Comparison of ENCODE assay signal across 8 mouse cellular contexts in genomic region chr10:34207503-34207850, GRCm38 (mm10). TPM values are rescaled to one million over a fixed set of nuclear protein-coding genes. Genes with fewer than 3 reads are reported as not detected.
A peak's percentile ranks its signal among the peaks of the same experiment; 100 is the strongest.
DNase-seq lines count a peak whose midpoint lies in the region; ATAC-seq and TF ChIP-seq lines count a peak whose summit lies in the region.

Gene Dse (minus strand): TSS chr10:34207715.

- peak within 1 kb of the TSS; percentile 57 for H3K4me2 ChIP-seq in embryonic facial prominence, embryonic 12.5 days (replicated peaks)
- peak within 1 kb of the TSS; percentile 74 for H3K4me2 ChIP-seq in intestine, embryonic 14.5 days (ENCODE audit: low read length)
- peak within 1 kb of the TSS; percentile 81 for H3K4me2 ChIP-seq in midbrain, embryonic 14.5 days (ENCODE audit: low read length)

- peaks cover 20% of the 10 kb centered on the region for H3K4me1 ChIP-seq in embryonic facial prominence, embryonic 12.5 days
- H3K4me1 ChIP-seq in intestine, embryonic 14.5 days (replicated peaks; ENCODE audit: control insufficient read depth, insufficient read depth, low read length): peaks cover 8% of the 10 kb centered on the region; the same call in 1 of the 2 replicates
- 0 out of 2 replicates have a peak, but pooled peaks cover 4% of the 10 kb centered on the region for H3K4me1 ChIP-seq in midbrain, embryonic 14.5 days (ENCODE audit: control insufficient read depth, insufficient read depth, low read length)

- peak; percentile 44 for ATAC-seq in embryonic facial prominence, embryonic 12.5 days (ENCODE audit: insufficient number of reproducible peaks, insufficient read depth, low FRiP score, low TSS enrichment)
- no peak; the same call in 1 of the 2 replicates for ATAC-seq in intestine, embryonic 14.5 days (replicated peaks; ENCODE audit: low FRiP score, low TSS enrichment, low read depth)
- peak; percentile 3; the same call in 1 of the 2 replicates for ATAC-seq in midbrain, embryonic 14.5 days (ENCODE audit: low FRiP score, low TSS enrichment)

- H3K9ac ChIP-seq in embryonic facial prominence, embryonic 12.5 days: peak within 1 kb of the TSS; percentile 90
- peak within 1 kb of the TSS; percentile 85 for H3K9ac ChIP-seq in intestine, embryonic 14.5 days (ENCODE audit: low read length)
- peak within 1 kb of the TSS; percentile 80 for H3K9ac ChIP-seq in midbrain, embryonic 14.5 days (replicated peaks; ENCODE audit: low read length)

- TF ChIP-seq CTCF in layer of hippocampus, adult 2 months (conservative IDR thresholded peaks at IDR 0.05): no peak

- H3K9me3 ChIP-seq in embryonic facial prominence, embryonic 12.5 days: no peaks in the 10 kb centered on the region
- H3K9me3 ChIP-seq in intestine, embryonic 14.5 days (ENCODE audit: control insufficient read depth, low read length): no peaks in the 10 kb centered on the region
- no peaks in the 10 kb centered on the region for H3K9me3 ChIP-seq in midbrain, embryonic 14.5 days (ENCODE audit: control insufficient read depth, low read length)

- WGBS in embryonic facial prominence, embryonic 12.5 days: 0% methylated on average over 14 of the region's 14 CpGs
- 2% methylated on average over 14 of the region's 14 CpGs for WGBS in intestine, embryonic 14.5 days
- WGBS in midbrain, embryonic 14.5 days: 0% methylated on average over 14 of the region's 14 CpGs

- H3K36me3 ChIP-seq in embryonic facial prominence, embryonic 12.5 days: no peaks in the 10 kb centered on the region
- H3K36me3 ChIP-seq in intestine, embryonic 14.5 days (ENCODE audit: control insufficient read depth, insufficient read depth, low read length): no peaks in the 10 kb centered on the region
- H3K36me3 ChIP-seq in midbrain, embryonic 14.5 days (ENCODE audit: control insufficient read depth, insufficient read depth, low read length): no peaks in the 10 kb centered on the region

- H3K27ac ChIP-seq in layer of hippocampus, adult 2 months: peak within 1 kb of the TSS; percentile 82
- H3K27ac ChIP-seq in embryonic facial prominence, embryonic 12.5 days: peak within 1 kb of the TSS; percentile 97
- peak within 1 kb of the TSS; percentile 95 for H3K27ac ChIP-seq in intestine, embryonic 14.5 days (ENCODE audit: low read depth)
- peak within 1 kb of the TSS; percentile 62 for H3K27ac ChIP-seq in midbrain, embryonic 14.5 days (replicated peaks; ENCODE audit: low read depth, low read length)

- no peaks in the 10 kb centered on the region for H3K27me3 ChIP-seq in embryonic facial prominence, embryonic 12.5 days
- no peaks in the 10 kb centered on the region for H3K27me3 ChIP-seq in intestine, embryonic 14.5 days (replicated peaks; ENCODE audit: control insufficient read depth, insufficient read depth, low read length)
- no peaks in the 10 kb centered on the region for H3K27me3 ChIP-seq in midbrain, embryonic 14.5 days (ENCODE audit: control insufficient read depth, insufficient read depth, low read length)

- no peak for DNase-seq in layer of hippocampus, adult 2 months (ENCODE audit: low spot score in 2 of 2)
- DNase-seq in layer of hippocampus, adult 9-10 months (ENCODE audit: low spot score): no peak
- peak; percentile 90 for DNase-seq in ZHBTc4 (ENCODE audit: low read depth, low spot score)
- DNase-seq in intestine, embryonic 14.5 days (ENCODE audit: low spot score): peak; percentile 84
- DNase-seq in midbrain, embryonic 14.5 days: peak; percentile 68
- no peak for DNase-seq in cerebellum, postnatal 10 days
- DNase-seq in testis, postnatal 10 days (ENCODE audit: low spot score): no peak

- peak within 1 kb of the TSS; percentile 88 for H3K4me3 ChIP-seq in layer of hippocampus, adult 2 months
- H3K4me3 ChIP-seq in embryonic facial prominence, embryonic 12.5 days: peak within 1 kb of the TSS; percentile 68
- peak within 1 kb of the TSS; percentile 84 for H3K4me3 ChIP-seq in intestine, embryonic 14.5 days (ENCODE audit: low read depth, low read length)
- peak within 1 kb of the TSS; percentile 78 for H3K4me3 ChIP-seq in midbrain, embryonic 14.5 days (replicated peaks; ENCODE audit: low read depth, low read length)

RNA-seq across cellular contexts. Expression of gene Dse, which starts in this region (rescaled TPM):
- 1 to 10 TPM; 6.2 to 7.3 TPM for total RNA-seq in layer of hippocampus, adult 2 months (2021)
- 47.5 and 49.3 TPM in 2 replicates for polyA plus RNA-seq in embryonic facial prominence, embryonic 12.5 days (2016; fragmentation: Nextera tagmentation; extraction: Ambion mirVana)
- 22.3 and 24.1 TPM in 2 replicates for polyA plus RNA-seq in intestine, embryonic 14.5 days (2014; fragmentation: Nextera tagmentation; extraction: Ambion mirVana)
- 3.0 and 9.4 TPM in 2 replicates for polyA plus RNA-seq in midbrain, embryonic 14.5 days (2014; fragmentation: Nextera tagmentation; extraction: Ambion mirVana)

Comparison
In these comparisons a context has a peak if more than half of its experiments do, and no peak if none do; other contexts are left out.
1. DNase-seq: peak in ZHBTc4 (single experiment), intestine, embryonic 14.5 days (single experiment) and midbrain, embryonic 14.5 days (single experiment); none in layer of hippocampus, adult 2 months (0 of 2), layer of hippocampus, adult 9-10 months (single experiment), cerebellum, postnatal 10 days (0 of 2) and testis, postnatal 10 days (single experiment).
2. Peak in every context shown above with its lines, with median percentiles within 50 percentile points of each other: H3K27ac ChIP-seq, H3K4me3 ChIP-seq, H3K4me2 ChIP-seq and H3K9ac ChIP-seq.